Comparison of ENCODE assay signal across 25 mouse cellular contexts in the genomic region with DNA sequence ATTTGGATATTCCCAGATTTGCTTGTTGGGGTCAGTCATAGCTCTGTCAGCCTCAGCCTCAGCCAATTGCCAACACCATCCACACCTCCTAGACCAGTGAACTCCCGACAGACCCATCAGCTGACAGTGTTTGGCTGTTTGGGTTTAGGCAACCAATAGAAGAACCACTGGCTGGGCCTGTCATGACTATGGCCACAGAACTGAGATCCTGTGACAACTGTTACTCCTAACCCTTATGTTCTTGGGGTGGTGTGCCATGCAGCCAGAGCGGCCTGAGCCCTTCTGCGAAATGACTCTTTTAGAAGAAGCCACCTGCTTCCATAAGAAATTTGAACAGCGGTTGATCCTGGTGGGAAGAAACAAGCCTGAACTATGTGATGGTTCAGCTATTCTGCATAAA. TPM values are rescaled to one million over a fixed set of nuclear protein-coding genes. Genes with fewer than 3 reads are reported as not detected.
"Had no signal": no experiment of that assay in that cellular context is flagged by ENCODE, and none has a peak within 500 bp of the region (broad histone marks: within the 10 kb centered on the region; RNA-seq: fewer than 3 reads in every experiment).

No protein-coding gene starts in this region.

- H3K36me3 ChIP-seq: embryonic facial prominence, embryonic 10.5 days; embryonic facial prominence, embryonic 12.5 days; embryonic facial prominence, embryonic 13.5 days; forebrain, embryonic 10.5 days; forebrain, embryonic 12.5 days; forebrain, embryonic 15.5 days had no signal

- H3K4me1 ChIP-seq: forebrain, embryonic 13.5 days; forebrain, embryonic 15.5 days had no signal

- H3K27me3 ChIP-seq: embryonic facial prominence, embryonic 12.5 days; forebrain, embryonic 13.5 days; forebrain, embryonic 15.5 days had no signal

- H3K4me3 ChIP-seq: embryonic facial prominence, embryonic 10.5 days; embryonic facial prominence, embryonic 12.5 days; embryonic facial prominence, embryonic 13.5 days; embryonic facial prominence, embryonic 15.5 days; erythroblast, embryonic 14.5 days; forebrain, embryonic 10.5 days; forebrain, embryonic 12.5 days; forebrain, embryonic 13.5 days; forebrain, embryonic 15.5 days; gastrocnemius, adult 2 months; heart, adult 2 months had no signal

- DNase-seq: gastrocnemius, postnatal 25 days had no signal

- H3K9ac ChIP-seq: embryonic facial prominence, embryonic 12.5 days; embryonic facial prominence, embryonic 13.5 days; embryonic facial prominence, embryonic 15.5 days; forebrain, embryonic 12.5 days; forebrain, embryonic 13.5 days; forebrain, embryonic 15.5 days; forebrain, postnatal 0 days had no signal

- H3K4me2 ChIP-seq: embryonic facial prominence, embryonic 12.5 days; embryonic facial prominence, embryonic 13.5 days; embryonic facial prominence, embryonic 15.5 days; forebrain, embryonic 12.5 days; forebrain, embryonic 13.5 days; forebrain, embryonic 15.5 days had no signal

- ATAC-seq: forebrain, embryonic 15.5 days; forebrain, embryonic 16.5 days had no signal

- H3K27ac ChIP-seq: embryonic facial prominence, embryonic 10.5 days; embryonic facial prominence, embryonic 12.5 days; embryonic facial prominence, embryonic 13.5 days; embryonic facial prominence, embryonic 15.5 days; forebrain, embryonic 10.5 days; forebrain, embryonic 12.5 days; forebrain, embryonic 13.5 days; forebrain, embryonic 15.5 days; gastrocnemius, adult 2 months; heart, adult 2 months had no signal

- H3K9me3 ChIP-seq: embryonic facial prominence, embryonic 10.5 days; embryonic facial prominence, embryonic 12.5 days; forebrain, embryonic 15.5 days had no signal

RNA-seq across cellular contexts. Expression of gene Tbata, which starts 39.4 kb away (rescaled TPM):
- total RNA-seq: common myeloid progenitor, adult 5-6 weeks; gastrocnemius, adult 18-20 months; gastrocnemius, adult 2 months; gastrocnemius, adult 8-10 months; gastrocnemius, postnatal 10 days; gastrocnemius, postnatal 14 days; gastrocnemius, postnatal 25 days; gastrocnemius, postnatal 4 days; granulocyte monocyte progenitor cell, adult 5-6 weeks; heart, adult 18-20 months; heart, adult 2 months; heart, adult 8-10 months had no signal
- polyA plus RNA-seq: embryonic facial prominence, embryonic 11.5 days; embryonic facial prominence, embryonic 12.5 days; embryonic facial prominence, embryonic 13.5 days; erythroblast, embryonic 14.5 days; forebrain, embryonic 10.5 days; forebrain, embryonic 11.5 days had no signal
